Mouse (Mus musculus) layer of hippocampus, postnatal 14 days (tissue): ENCODE measurements at regions not wholly inside any gene's neighbourhood (a gene's known extent, or its start where the extent isn't known, plus 50 kb on each side); places are given as distances from the start of the nearest gene placed in this dataset.

ENCODE experiments used
- DNase-seq, 2 experiments: peaks; one replicate each; pipeline ENCODE4 v3.0.0; 2021 to 2022; ENCODE audit warnings: low spot score in 2 of 2, mixed read lengths in 1 of 2

- no peak for DNase-seq
Measured at GRCm38 (mm10) chr14:105632335-105632734, 264.3 kb downstream of the Spry2 start.

- peak; percentile 58 to 83 for DNase-seq
Measured at GRCm38 (mm10) chr14:105631681-105632031, 265.0 kb downstream of the Spry2 start.

GRCm38 (mm10) chr14:105630867-105631680 lies 265.5 kb downstream of the Spry2 start:
- peak; percentile 75 to 94 for DNase-seq

GRCm38 (mm10) chr14:105630444-105630843 lies 266.2 kb downstream of the Spry2 start:
- peak in 1 of 2 experiments; percentile 52 for DNase-seq

- DNase-seq: no peak
Measured at GRCm38 (mm10) chr14:105628673-105629072, 267.9 kb downstream of the Spry2 start.

- no peak for DNase-seq
Measured at GRCm38 (mm10) chr14:105624387-105624786, 272.2 kb downstream of the Spry2 start.

- DNase-seq: no peak
Measured at GRCm38 (mm10) chr14:105622166-105622565, 274.5 kb downstream of the Spry2 start.

GRCm38 (mm10) chr14:105621124-105621523 lies 275.5 kb downstream of the Spry2 start:
- no peak for DNase-seq

GRCm38 (mm10) chr14:105619449-105619848 lies 277.2 kb downstream of the Spry2 start:
- DNase-seq: no peak

GRCm38 (mm10) chr14:105615766-105616165 lies 280.9 kb downstream of the Spry2 start:
- DNase-seq: no peak

- DNase-seq: no peak
Measured at GRCm38 (mm10) chr14:105612794-105613193, 283.8 kb downstream of the Spry2 start.

- DNase-seq: no peak
Measured at GRCm38 (mm10) chr14:105608804-105609203, 287.8 kb downstream of the Spry2 start.

- no peak for DNase-seq
Measured at GRCm38 (mm10) chr14:105606551-105606950, 290.1 kb downstream of the Spry2 start.

GRCm38 (mm10) chr14:105604451-105604850 lies 292.2 kb downstream of the Spry2 start:
- no peak for DNase-seq

GRCm38 (mm10) chr14:105603047-105603461 lies 293.6 kb downstream of the Spry2 start:
- no peak for DNase-seq

GRCm38 (mm10) chr14:105599550-105600453 lies 296.8 kb downstream of the Spry2 start:
- peak; percentile 22 to 40 for DNase-seq

GRCm38 (mm10) chr14:105589751-105590150 lies 306.9 kb downstream of the Spry2 start:
- peak in 1 of 2 experiments; percentile 23 for DNase-seq

- DNase-seq: no peak
Measured at GRCm38 (mm10) chr14:105589261-105589660, 307.4 kb downstream of the Spry2 start.

- peak; percentile 70 to 89 for DNase-seq
Measured at GRCm38 (mm10) chr14:105588391-105589163, 308.0 kb downstream of the Spry2 start.

GRCm38 (mm10) chr14:105588029-105588390 lies 308.6 kb downstream of the Spry2 start:
- peak in 1 of 2 experiments; percentile 37 for DNase-seq

GRCm38 (mm10) chr14:105584632-105585031 lies 312.0 kb downstream of the Spry2 start:
- DNase-seq: no peak
